Mouse (Mus musculus): ENCODE data around the gene Dip2a. TPM values are rescaled to one million over a fixed set of nuclear protein-coding genes. Genes with fewer than 3 reads are reported as not detected.

The Dip2a gene
- polyA plus RNA-seq, 1 experiment from 2014 or later = 5.6 TPM

DNA sequence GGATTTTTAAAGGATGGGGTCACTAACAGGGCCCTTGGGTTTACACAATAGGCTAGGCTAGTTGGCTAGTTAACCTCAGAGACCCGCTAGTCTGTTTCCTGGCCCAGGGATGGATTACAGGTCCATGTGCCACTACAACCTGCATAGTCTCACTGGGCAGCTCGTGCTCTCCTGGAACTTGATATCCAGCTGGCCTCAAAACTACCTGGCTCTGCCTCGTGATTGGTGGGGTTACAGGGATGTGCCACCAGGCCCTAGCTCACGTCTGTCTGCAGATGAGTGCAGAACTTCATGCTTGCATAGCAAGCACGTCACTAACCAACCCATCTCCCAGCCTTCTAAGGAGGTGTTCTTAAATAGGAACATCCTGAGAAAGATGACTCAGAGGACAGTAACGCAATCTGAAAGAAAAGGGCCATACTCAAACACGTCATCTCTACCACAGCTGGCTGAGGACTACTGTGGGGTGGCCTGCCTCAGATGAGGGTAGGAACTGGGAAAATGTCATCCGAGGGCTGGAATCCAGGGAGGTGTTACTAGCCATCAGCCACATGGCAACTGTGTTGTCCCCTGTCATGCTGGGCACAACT, 12.3 kb upstream of the Dip2a start:
- ATAC-seq = no peak
- Histone ChIP-seq H3K4me1 (ENCODE audit: control insufficient read depth, insufficient read depth, low read length) (no peaks in the 10 kb centered on the region), H3K36me3 (ENCODE audit: control insufficient read depth, insufficient read depth, low read length) (peaks cover 48% of the 10 kb centered on the region), H3K9me3 (replicated peaks; ENCODE audit: control insufficient read depth, low read length) (no peaks in the 10 kb centered on the region), H3K27me3 (replicated peaks; ENCODE audit: control insufficient read depth, insufficient read depth, low read length) (no peaks in the 10 kb centered on the region), H3K9ac (ENCODE audit: low read length) (no peak overlapping the region), H3K4me2 (ENCODE audit: low read length) (no peak overlapping the region), H3K27ac (ENCODE audit: low read depth, low read length) (no peak overlapping the region), H3K4me3 (ENCODE audit: low read depth, low read length) (no peak overlapping the region)
- DNase-seq (ENCODE audit: low spot score) = no peak
- 89% methylated on average over 8 of the region's 8 CpGs for WGBS

DNA sequence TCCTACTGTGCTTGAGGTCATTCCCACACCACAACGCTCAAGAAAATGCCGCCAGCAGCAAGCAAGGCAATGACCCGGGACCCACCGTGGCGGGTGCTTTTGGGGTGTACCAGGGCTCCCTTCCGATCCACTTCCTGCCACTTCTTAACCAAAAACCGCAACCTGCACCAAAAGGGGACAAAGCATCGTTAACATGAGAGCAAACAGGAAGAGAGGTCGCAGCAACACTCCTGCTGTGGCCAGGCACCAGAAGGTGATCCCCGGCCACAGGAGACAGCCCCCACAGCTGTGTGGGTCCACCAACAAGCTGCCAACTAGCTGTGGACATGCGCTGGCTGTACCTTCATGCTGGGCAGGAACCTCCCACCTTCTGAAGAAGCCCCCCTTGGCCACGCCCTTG, 9.9 kb upstream of the Dip2a start:
- WGBS = 89% methylated on average over 12 of the region's 12 CpGs
- H3K4me3 ChIP-seq (ENCODE audit: low read depth, low read length) = no peak overlapping the region
- no peak for ATAC-seq

DNA sequence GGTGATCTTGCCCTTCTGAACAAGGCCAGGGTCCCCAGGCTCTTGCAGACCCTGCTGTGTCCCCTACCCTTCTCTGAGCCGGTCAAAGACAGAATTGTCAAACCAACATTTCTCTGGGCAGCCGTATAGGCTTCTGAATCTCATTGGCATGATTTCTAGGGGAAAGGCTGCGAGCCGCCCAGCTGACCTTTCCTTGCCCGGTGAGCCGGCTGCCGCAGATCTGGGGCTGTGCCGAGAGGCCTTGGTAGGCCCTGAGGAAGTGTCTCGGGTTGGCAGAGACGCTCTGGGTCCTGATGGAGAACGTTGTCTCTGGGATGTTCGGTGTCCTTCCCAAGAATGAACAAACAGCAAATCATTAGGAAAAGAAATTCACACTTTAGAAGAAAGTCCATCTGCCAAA, 8.9 kb upstream of the Dip2a start:
- H3K9me3 ChIP-seq (replicated peaks; ENCODE audit: control insufficient read depth, low read length) = no peaks in the 10 kb centered on the region
- H3K4me3 ChIP-seq (ENCODE audit: low read depth, low read length) = no peak overlapping the region
- no peaks in the 10 kb centered on the region for H3K4me1 ChIP-seq (ENCODE audit: control insufficient read depth, insufficient read depth, low read length)
- no peak overlapping the region for H3K9ac ChIP-seq (ENCODE audit: low read length)
- no peak overlapping the region for H3K4me2 ChIP-seq (ENCODE audit: low read length)
- H3K27ac ChIP-seq (ENCODE audit: low read depth, low read length) = no peak overlapping the region
- DNase-seq (ENCODE audit: low spot score) = no peak
- ATAC-seq = no peak
- H3K27me3 ChIP-seq (replicated peaks; ENCODE audit: control insufficient read depth, insufficient read depth, low read length) = no peaks in the 10 kb centered on the region
- H3K36me3 ChIP-seq (ENCODE audit: control insufficient read depth, insufficient read depth, low read length) = peaks cover 74% of the 10 kb centered on the region
- 98% methylated on average over 12 of the region's 12 CpGs for WGBS

More for the DNA sequence above, 9.9 kb upstream of the Dip2a start:
- Histone ChIP-seq H3K9me3 (replicated peaks; ENCODE audit: control insufficient read depth, low read length) (no peaks in the 10 kb centered on the region), H3K36me3 (ENCODE audit: control insufficient read depth, insufficient read depth, low read length) (peaks cover 71% of the 10 kb centered on the region), H3K4me2 (ENCODE audit: low read length) (no peak overlapping the region), H3K27ac (ENCODE audit: low read depth, low read length) (no peak overlapping the region), H3K4me1 (ENCODE audit: control insufficient read depth, insufficient read depth, low read length) (no peaks in the 10 kb centered on the region), H3K27me3 (replicated peaks; ENCODE audit: control insufficient read depth, insufficient read depth, low read length) (no peaks in the 10 kb centered on the region), H3K9ac (ENCODE audit: low read length) (no peak overlapping the region)
- DNase-seq (ENCODE audit: low spot score) = no peak

DNA sequence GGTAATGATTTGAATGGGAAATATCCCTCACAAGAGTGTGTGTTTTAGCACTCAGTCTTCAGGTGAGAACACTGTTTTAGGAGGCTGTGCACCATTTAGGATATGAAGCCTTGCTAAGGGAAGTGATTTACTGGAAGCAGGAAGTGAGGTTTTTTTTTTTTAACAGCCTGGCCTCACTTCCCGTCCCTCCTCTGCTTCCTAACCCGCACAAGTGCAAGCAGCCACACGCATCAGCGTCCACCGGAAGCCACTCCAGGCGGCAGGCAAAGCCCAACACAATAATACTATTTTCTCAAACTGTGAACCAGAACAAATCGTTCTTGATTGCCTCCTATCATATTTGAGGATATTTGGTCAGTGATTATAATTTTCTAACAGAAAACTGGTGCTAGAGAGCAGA, 6.9 kb upstream of the Dip2a start:
- 88% methylated on average over 7 of the region's 7 CpGs for WGBS

DNA sequence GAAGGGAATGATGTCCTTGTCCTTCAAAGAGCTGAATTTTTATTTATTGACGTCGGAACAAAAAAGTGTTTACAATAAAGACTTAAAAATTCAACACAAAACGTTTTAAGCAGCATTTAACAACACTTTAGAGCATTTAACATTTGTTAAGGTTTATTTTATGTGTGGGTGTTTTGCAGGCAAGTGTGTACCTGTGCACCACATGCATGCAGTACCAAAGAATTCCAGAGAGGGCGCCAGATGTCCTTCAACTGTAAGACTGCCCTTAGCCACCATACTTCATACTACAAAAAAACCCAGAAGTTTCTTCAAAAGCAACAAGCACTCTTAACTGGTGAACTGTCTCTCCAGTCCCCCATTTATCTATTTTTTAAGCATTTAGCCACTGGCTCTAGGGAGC, 1.5 kb upstream of the Dip2a start:
- no peak overlapping the region for H3K4me3 ChIP-seq (ENCODE audit: low read depth, low read length)
- WGBS = 11% methylated on average over 4 of the region's 4 CpGs
- no peaks in the 10 kb centered on the region for H3K27me3 ChIP-seq (replicated peaks; ENCODE audit: control insufficient read depth, insufficient read depth, low read length)
- H3K27ac ChIP-seq (ENCODE audit: low read depth, low read length) = no peak overlapping the region
- DNase-seq (ENCODE audit: low spot score) (peak; percentile 53), ATAC-seq (no peak)
- no peak overlapping the region for H3K9ac ChIP-seq (ENCODE audit: low read length)
- peaks cover 19% of the 10 kb centered on the region for H3K36me3 ChIP-seq (ENCODE audit: control insufficient read depth, insufficient read depth, low read length)
- peaks cover 6% of the 10 kb centered on the region; the same call in 1 of the 2 replicates for H3K4me1 ChIP-seq (ENCODE audit: control insufficient read depth, insufficient read depth, low read length)
- peak overlapping the region; percentile 73; the same call in 1 of the 2 replicates for H3K4me2 ChIP-seq (ENCODE audit: low read length)
- H3K9me3 ChIP-seq (replicated peaks; ENCODE audit: control insufficient read depth, low read length) = no peaks in the 10 kb centered on the region

More for the DNA sequence above, 6.9 kb upstream of the Dip2a start:
- Histone ChIP-seq H3K27me3 (replicated peaks; ENCODE audit: control insufficient read depth, insufficient read depth, low read length) (no peaks in the 10 kb centered on the region), H3K9me3 (replicated peaks; ENCODE audit: control insufficient read depth, low read length) (no peaks in the 10 kb centered on the region), H3K4me1 (ENCODE audit: control insufficient read depth, insufficient read depth, low read length) (no peaks in the 10 kb centered on the region), H3K4me2 (ENCODE audit: low read length) (no peak overlapping the region), H3K4me3 (ENCODE audit: low read depth, low read length) (no peak overlapping the region), H3K9ac (ENCODE audit: low read length) (no peak overlapping the region), H3K27ac (ENCODE audit: low read depth, low read length) (no peak overlapping the region), H3K36me3 (ENCODE audit: control insufficient read depth, insufficient read depth, low read length) (peaks cover 69% of the 10 kb centered on the region)
- no peak for ATAC-seq
- DNase-seq (ENCODE audit: low spot score) = no peak

DNA sequence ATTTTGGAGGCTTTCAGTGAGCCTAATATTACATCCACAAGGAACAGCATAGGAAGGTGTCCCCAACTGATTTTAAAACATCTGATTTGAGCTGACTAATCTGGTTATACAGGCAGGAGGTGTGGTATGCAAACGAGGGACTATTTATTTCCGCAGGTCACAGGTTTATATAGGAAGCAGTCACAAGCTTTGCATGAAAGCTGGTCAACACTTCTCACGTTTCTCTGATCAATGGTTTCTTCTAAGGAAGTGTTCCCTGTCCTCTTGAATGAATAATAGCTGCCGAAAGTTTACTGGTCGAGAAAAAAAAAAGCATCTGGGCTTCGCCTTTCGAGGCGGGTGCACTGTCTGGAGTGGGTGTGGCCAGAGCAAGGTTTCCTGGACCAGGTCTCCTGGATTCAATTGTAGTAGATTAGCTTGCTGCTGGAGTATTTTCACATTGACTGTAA, 976 bp upstream of the Dip2a start:
- peaks cover 14% of the 10 kb centered on the region for H3K36me3 ChIP-seq (ENCODE audit: control insufficient read depth, insufficient read depth, low read length)
- peak overlapping the region; percentile 73 for H3K4me2 ChIP-seq (ENCODE audit: low read length)
- H3K4me1 ChIP-seq (ENCODE audit: control insufficient read depth, insufficient read depth, low read length) = peaks cover 6% of the 10 kb centered on the region; the same call in 1 of the 2 replicates
- no peak overlapping the region; the same call in 1 of the 2 replicates for H3K9ac ChIP-seq (ENCODE audit: low read length)
- no peak overlapping the region for H3K27ac ChIP-seq (ENCODE audit: low read depth, low read length)
- WGBS = 21% methylated on average over 8 of the region's 8 CpGs
- no peaks in the 10 kb centered on the region for H3K9me3 ChIP-seq (replicated peaks; ENCODE audit: control insufficient read depth, low read length)
- no peaks in the 10 kb centered on the region for H3K27me3 ChIP-seq (replicated peaks; ENCODE audit: control insufficient read depth, insufficient read depth, low read length)
- ATAC-seq = no peak
- DNase-seq (ENCODE audit: low spot score) = no peak
- H3K4me3 ChIP-seq (ENCODE audit: low read depth, low read length) = no peak overlapping the region

DNA sequence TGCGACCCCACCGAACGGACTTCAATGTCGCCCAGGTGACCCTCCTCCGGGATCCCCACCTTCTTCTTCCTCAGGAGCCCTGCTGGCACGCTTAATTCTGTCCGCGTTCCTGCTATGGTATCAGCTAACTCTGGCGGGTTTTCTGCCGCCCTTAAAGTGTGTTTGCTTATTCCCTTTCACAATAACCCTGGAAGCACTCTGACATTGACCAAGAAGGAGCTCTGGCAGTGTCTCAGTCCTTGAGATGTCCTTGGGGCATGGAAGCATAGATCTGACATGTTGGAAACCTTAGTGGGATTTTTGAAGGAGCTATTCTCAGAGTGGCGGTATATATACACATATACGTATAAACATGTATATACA, 430 bp upstream of the Dip2a start:
- Histone ChIP-seq H3K27ac (ENCODE audit: low read depth, low read length) (peak overlapping the region; percentile 33; the same call in 1 of the 2 replicates), H3K4me2 (ENCODE audit: low read length) (peak overlapping the region; percentile 73), H3K9ac (ENCODE audit: low read length) (peak overlapping the region; percentile 93), H3K9me3 (replicated peaks; ENCODE audit: control insufficient read depth, low read length) (no peaks in the 10 kb centered on the region), H3K4me3 (ENCODE audit: low read depth, low read length) (peak overlapping the region; percentile 82), H3K36me3 (ENCODE audit: control insufficient read depth, insufficient read depth, low read length) (peaks cover 9% of the 10 kb centered on the region), H3K27me3 (replicated peaks; ENCODE audit: control insufficient read depth, insufficient read depth, low read length) (no peaks in the 10 kb centered on the region), H3K4me1 (ENCODE audit: control insufficient read depth, insufficient read depth, low read length) (peaks cover 6% of the 10 kb centered on the region; the same call in 1 of the 2 replicates)
- DNase-seq (ENCODE audit: low spot score) = no peak
- ATAC-seq = no peak
- WGBS = 6% methylated on average over 12 of the region's 12 CpGs

DNA sequence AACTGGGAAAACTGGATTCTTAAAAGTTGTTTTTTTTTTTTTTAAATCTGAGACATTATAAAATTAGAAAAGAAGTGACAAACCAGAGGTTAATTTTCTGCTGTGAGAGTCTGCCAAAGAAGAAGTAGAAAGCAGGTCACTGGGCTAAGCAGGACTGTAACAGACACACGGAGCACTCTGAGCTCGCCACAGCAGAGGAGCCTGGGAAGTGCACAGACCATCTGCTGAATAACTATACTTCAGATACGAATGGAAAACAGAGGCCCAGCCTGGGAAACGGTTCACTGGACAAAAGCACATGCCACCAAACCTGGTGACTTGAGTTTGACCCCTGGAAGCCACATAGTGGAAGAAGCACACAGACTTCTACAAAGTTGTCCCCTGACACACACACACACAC, 10.7 kb downstream of the Dip2a start:
- no peak overlapping the region for H3K9ac ChIP-seq (ENCODE audit: low read length)

DNA sequence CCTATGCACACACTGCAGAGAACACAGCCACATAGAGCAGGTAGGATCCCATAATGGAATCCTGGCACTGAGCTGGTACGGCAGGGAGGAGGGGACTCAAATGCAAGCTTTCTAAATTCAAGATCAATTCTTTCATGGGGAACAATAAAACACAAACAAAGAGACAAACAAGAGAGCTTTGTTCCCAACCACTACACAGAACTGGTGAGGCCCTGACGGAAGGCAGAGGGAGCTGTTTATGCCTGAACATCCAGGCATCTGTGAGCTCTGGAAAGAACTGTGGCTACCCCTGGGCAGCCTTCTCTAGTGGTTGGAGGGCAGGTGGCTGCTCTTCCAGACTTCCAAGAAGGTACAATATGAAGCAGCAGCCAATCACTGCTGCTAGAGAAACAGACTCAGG, 13.1 kb downstream of the Dip2a start:
- DNase-seq (ENCODE audit: low spot score) (no peak), ATAC-seq (no peak)
- 26% methylated on average over 2 of the region's 2 CpGs for WGBS
- Histone ChIP-seq H3K27me3 (replicated peaks; ENCODE audit: control insufficient read depth, insufficient read depth, low read length) (no peaks in the 10 kb centered on the region), H3K36me3 (ENCODE audit: control insufficient read depth, insufficient read depth, low read length) (no peaks in the 10 kb centered on the region), H3K27ac (ENCODE audit: low read depth, low read length) (no peak overlapping the region), H3K4me3 (ENCODE audit: low read depth, low read length) (no peak overlapping the region), H3K4me2 (ENCODE audit: low read length) (no peak overlapping the region), H3K9me3 (replicated peaks; ENCODE audit: control insufficient read depth, low read length) (no peaks in the 10 kb centered on the region), H3K4me1 (ENCODE audit: control insufficient read depth, insufficient read depth, low read length) (no peaks in the 10 kb centered on the region), H3K9ac (ENCODE audit: low read length) (no peak overlapping the region)

More for the DNA sequence above, 10.7 kb downstream of the Dip2a start:
- ATAC-seq (no peak), DNase-seq (ENCODE audit: low spot score) (no peak)
- Histone ChIP-seq H3K4me2 (ENCODE audit: low read length) (no peak overlapping the region), H3K4me1 (ENCODE audit: control insufficient read depth, insufficient read depth, low read length) (no peaks in the 10 kb centered on the region), H3K4me3 (ENCODE audit: low read depth, low read length) (no peak overlapping the region), H3K36me3 (ENCODE audit: control insufficient read depth, insufficient read depth, low read length) (0 out of 2 replicates have a peak, but pooled peaks cover 6% of the 10 kb centered on the region), H3K27me3 (replicated peaks; ENCODE audit: control insufficient read depth, insufficient read depth, low read length) (no peaks in the 10 kb centered on the region), H3K9me3 (replicated peaks; ENCODE audit: control insufficient read depth, low read length) (no peaks in the 10 kb centered on the region), H3K27ac (ENCODE audit: low read depth, low read length) (no peak overlapping the region)
- WGBS = 46% methylated on average over 4 of the region's 4 CpGs
